Mouse (Mus musculus) forebrain, embryonic 12.5 days (tissue): ENCODE data around the gene 1700102P08Rik. TPM values are rescaled to one million over a fixed set of nuclear protein-coding genes. Genes with fewer than 3 reads are reported as not detected.

ENCODE experiments used
- ATAC-seq: fragments of 200-750 bp; cut with Nextera tagmentation; 2 replicates; pipeline ENCODE4 v1.8.0; 2017; ENCODE audit warnings: moderate TSS enrichment; ENCODE audit not compliant: low FRiP score
- H3K27ac ChIP-seq: fragments of 300-500 bp; sonication (generic); 2 replicates; pipeline ENCODE4 v1.5.1; 2016; ENCODE audit warnings: mild to moderate bottlenecking
- H3K27me3 ChIP-seq: fragments of 300-500 bp; sonication (generic); 2 replicates; pipeline ENCODE4 v1.6.1; 2016; ENCODE audit warnings: mild to moderate bottlenecking
- H3K36me3 ChIP-seq: fragments of 300-500 bp; sonication (generic); replicated peaks from 2 replicates; pipeline ENCODE4 v1.6.1; 2016; ENCODE audit warnings: mild to moderate bottlenecking
- H3K4me1 ChIP-seq: fragments of 300-500 bp; sonication (generic); 2 replicates; pipeline ENCODE4 v1.6.1; 2016
- H3K4me2 ChIP-seq: fragments of 300-500 bp; sonication (generic); 2 replicates; pipeline ENCODE4 v1.6.1; 2016; ENCODE audit warnings: mild to moderate bottlenecking, moderate library complexity
- H3K4me3 ChIP-seq: fragments of 300-500 bp; sonication (generic); replicated peaks from 2 replicates; pipeline ENCODE4 v1.5.1; 2016; ENCODE audit warnings: mild to moderate bottlenecking
- H3K9ac ChIP-seq: fragments of 300-500 bp; sonication (generic); 2 replicates; pipeline ENCODE4 v1.6.1; 2016; ENCODE audit warnings: mild to moderate bottlenecking
- H3K9me3 ChIP-seq: fragments of 300-500 bp; sonication (generic); 2 replicates; pipeline ENCODE4 v1.6.1; 2016
- WGBS: fragments of 180-500 bp; shearing (Covaris S2); methylation state at CpG from one replicate; pipeline ENCODE4 v1.1.7; 2016; 5-methylcytosine and 5-hydroxymethylcytosine counted together
- polyA plus RNA-seq: library from polyadenylated mRNA; unstranded; fragments of >200 nt; fragmentation: Nextera tagmentation; extraction: Ambion mirVana; gene quantifications from 2 replicates; pipeline ENCODE4 v1.2.1, GENCODE M21; 2016

1700102P08Rik gene
- polyA plus RNA-seq, 1 experiment from 2014 or later = 1.9 TPM

GRCm38 (mm10) chr9:108431431-108432067 lies 38.9 kb downstream of the 1700102P08Rik start:
- Histone ChIP-seq H3K4me3 (0 out of 2 replicates have a peak overlapping the region, but pooled peaks have one; percentile 18), H3K9ac (no peak overlapping the region), H3K9me3 (no peaks in the 10 kb centered on the region), H3K36me3 (no peaks in the 10 kb centered on the region), H3K4me2 (peak overlapping the region; percentile 44), H3K27ac (no peak overlapping the region), H3K4me1 (no peaks in the 10 kb centered on the region; the same call in 1 of the 2 replicates), H3K27me3 (no peaks in the 10 kb centered on the region)
- WGBS = 53% methylated on average over 32 of the region's 32 CpGs
- ATAC-seq = peak; percentile 30; the same call in 1 of the 2 replicates

GRCm38 (mm10) chr9:108436182-108436581 lies 43.6 kb downstream of the 1700102P08Rik start, which contains the start of gene BC048562:
BC048562 (plus strand) TSS chr9:108436482.
- H3K27me3 ChIP-seq = no peaks in the 10 kb centered on the region
- H3K9ac ChIP-seq = no peak within 1 kb of the TSS
- H3K4me1 ChIP-seq = no peaks in the 10 kb centered on the region; the same call in 1 of the 2 replicates
- no peaks in the 10 kb centered on the region for H3K9me3 ChIP-seq
- ATAC-seq = no peak
- H3K27ac ChIP-seq = no peak within 1 kb of the TSS
- no peak within 1 kb of the TSS for H3K4me3 ChIP-seq
- 49% methylated on average over 3 of the region's 3 CpGs for WGBS
- H3K4me2 ChIP-seq = no peak within 1 kb of the TSS
- no peaks in the 10 kb centered on the region for H3K36me3 ChIP-seq

GRCm38 (mm10) chr9:108439176-108439575 lies 46.6 kb downstream of the 1700102P08Rik start:
- Histone ChIP-seq H3K9ac (no peak overlapping the region), H3K4me3 (no peak overlapping the region), H3K36me3 (no peaks in the 10 kb centered on the region), H3K27ac (no peak overlapping the region), H3K27me3 (no peaks in the 10 kb centered on the region), H3K4me1 (no peaks in the 10 kb centered on the region), H3K9me3 (no peaks in the 10 kb centered on the region), H3K4me2 (no peak overlapping the region)
- ATAC-seq = no peak
- WGBS = 83% methylated on average over 6 of the region's 6 CpGs

GRCm38 (mm10) chr9:108440485-108440884 lies 47.9 kb downstream of the 1700102P08Rik start:
- Histone ChIP-seq H3K27ac (no peak overlapping the region), H3K36me3 (no peaks in the 10 kb centered on the region), H3K27me3 (no peaks in the 10 kb centered on the region), H3K4me3 (no peak overlapping the region), H3K4me2 (no peak overlapping the region), H3K9me3 (no peaks in the 10 kb centered on the region), H3K4me1 (no peaks in the 10 kb centered on the region), H3K9ac (no peak overlapping the region)
- WGBS = 80% methylated on average over 5 of the region's 5 CpGs
- no peak for ATAC-seq

- 91% methylated on average over 11 of the region's 11 CpGs for WGBS
- Histone ChIP-seq H3K9me3 (no peaks in the 10 kb centered on the region), H3K4me3 (no peak overlapping the region), H3K36me3 (no peaks in the 10 kb centered on the region), H3K27me3 (no peaks in the 10 kb centered on the region), H3K4me2 (no peak overlapping the region), H3K4me1 (no peaks in the 10 kb centered on the region), H3K9ac (no peak overlapping the region), H3K27ac (no peak overlapping the region)
- ATAC-seq = no peak
Measured at GRCm38 (mm10) chr9:108441236-108441919, 48.8 kb downstream of the 1700102P08Rik start.

- ATAC-seq = no peak
- peaks cover 16% of the 10 kb centered on the region for H3K4me1 ChIP-seq
Measured at GRCm38 (mm10) chr9:108445125-108445524, 52.5 kb downstream of the 1700102P08Rik start.

GRCm38 (mm10) chr9:108449860-108450259 lies 57.3 kb downstream of the 1700102P08Rik start:
- Histone ChIP-seq H3K27me3 (no peaks in the 10 kb centered on the region), H3K36me3 (peaks cover 19% of the 10 kb centered on the region), H3K9me3 (no peaks in the 10 kb centered on the region), H3K4me1 (peaks cover 46% of the 10 kb centered on the region), H3K27ac (peak overlapping the region; percentile 95), H3K4me3 (peak overlapping the region; percentile 53), H3K9ac (peak overlapping the region; percentile 54), H3K4me2 (peak overlapping the region; percentile 84)
- peak; percentile 77 for ATAC-seq
- WGBS = 11% methylated on average over 4 of the region's 4 CpGs

More at GRCm38 (mm10) chr9:108445125-108445524, 52.5 kb downstream of the 1700102P08Rik start:
- Histone ChIP-seq H3K4me3 (no peak overlapping the region), H3K27me3 (no peaks in the 10 kb centered on the region), H3K9me3 (no peaks in the 10 kb centered on the region), H3K27ac (no peak overlapping the region), H3K4me2 (no peak overlapping the region), H3K36me3 (peaks cover 19% of the 10 kb centered on the region), H3K9ac (no peak overlapping the region)
- 80% methylated on average over 9 of the region's 9 CpGs for WGBS

GRCm38 (mm10) chr9:108450292-108451169 lies 57.9 kb downstream of the 1700102P08Rik start:
- Histone ChIP-seq H3K4me2 (peak overlapping the region; percentile 84), H3K9ac (peak overlapping the region; percentile 54), H3K27me3 (no peaks in the 10 kb centered on the region), H3K27ac (peak overlapping the region; percentile 95), H3K36me3 (peaks cover 19% of the 10 kb centered on the region), H3K4me1 (peaks cover 46% of the 10 kb centered on the region), H3K4me3 (peak overlapping the region; percentile 53), H3K9me3 (no peaks in the 10 kb centered on the region)
- 55% methylated on average over 21 of the region's 21 CpGs for WGBS
- ATAC-seq = peak; percentile 68

- Histone ChIP-seq H3K4me3 (peak overlapping the region; percentile 53), H3K4me2 (peak overlapping the region; percentile 84), H3K9ac (peak overlapping the region; percentile 54; the same call in 1 of the 2 replicates), H3K9me3 (no peaks in the 10 kb centered on the region), H3K27ac (peak overlapping the region; percentile 95), H3K27me3 (0 out of 2 replicates have a peak, but pooled peaks cover 3% of the 10 kb centered on the region), H3K4me1 (peaks cover 46% of the 10 kb centered on the region), H3K36me3 (peaks cover 19% of the 10 kb centered on the region)
- WGBS = 88% methylated on average over 6 of the region's 6 CpGs
- no peak for ATAC-seq
Measured at GRCm38 (mm10) chr9:108451170-108451493, 58.5 kb downstream of the 1700102P08Rik start.

- no peaks in the 10 kb centered on the region for H3K9me3 ChIP-seq
- H3K4me3 ChIP-seq = peak overlapping the region; percentile 53
- H3K36me3 ChIP-seq = peaks cover 19% of the 10 kb centered on the region
- 46% methylated on average over 6 of the region's 6 CpGs for WGBS
- no peak for ATAC-seq
- H3K4me1 ChIP-seq = peaks cover 46% of the 10 kb centered on the region
- peak overlapping the region; percentile 84 for H3K4me2 ChIP-seq
- H3K27me3 ChIP-seq = 0 out of 2 replicates have a peak, but pooled peaks cover 3% of the 10 kb centered on the region
- H3K9ac ChIP-seq = peak overlapping the region; percentile 66
- H3K27ac ChIP-seq = peak overlapping the region; percentile 95
Measured at GRCm38 (mm10) chr9:108451519-108452160, 59.0 kb downstream of the 1700102P08Rik start.

GRCm38 (mm10) chr9:108452291-108452906 lies 59.8 kb downstream of the 1700102P08Rik start:
- Histone ChIP-seq H3K27me3 (0 out of 2 replicates have a peak, but pooled peaks cover 3% of the 10 kb centered on the region), H3K4me3 (peak overlapping the region; percentile 53), H3K9me3 (no peaks in the 10 kb centered on the region), H3K9ac (peak overlapping the region; percentile 66), H3K36me3 (peaks cover 18% of the 10 kb centered on the region), H3K27ac (peak overlapping the region; percentile 95), H3K4me1 (peaks cover 46% of the 10 kb centered on the region), H3K4me2 (peak overlapping the region; percentile 84)
- ATAC-seq = peak; percentile 83
- under 1% methylated on average over 40 of the region's 40 CpGs for WGBS
